Mouse (Mus musculus) left cerebral cortex, adult 2 months (tissue): ENCODE measurements around the gene Pde10a. TPM values are rescaled to one million over a fixed set of nuclear protein-coding genes. Genes with fewer than 3 reads are reported as not detected.

Source experiments
- DNase-seq, 2 experiments: peaks; one replicate each; pipeline ENCODE4 v3.0.0; 2021 to 2022; ENCODE audit warnings: low spot score in 2 of 2, mixed read lengths in 1 of 2; ENCODE audit errors: extremely low spot score in 1 of 2
- H3K27ac ChIP-seq: fragments of 200-600 bp; 2 replicates; pipeline ENCODE4 v1.8.1; 2022
- H3K4me3 ChIP-seq: fragments of 200-600 bp; 2 replicates; pipeline ENCODE4 v1.8.1; 2022
- CTCF ChIP-seq: fragments of 200-600 bp; IDR thresholded peaks from 2 replicates; pipeline ENCODE4 v1.8.1; 2022; ENCODE audit warnings: antibody characterized with exemption, mild to moderate bottlenecking, moderate library complexity
- intact Hi-C: fragments of 180-260 bp; cut with DNase I; formaldehyde crosslinking; loops from one replicate; pipeline ENCODE4 v1.15.1; 2025
- total RNA-seq, 2 experiments: library from RNA; stranded (reverse); gene quantifications; 2 replicates each; pipeline ENCODE4 v1.2.3; 2021

The Pde10a gene
- total RNA-seq, 2 experiments from 2014 or later, result 78.0 to 113 TPM

DNA sequence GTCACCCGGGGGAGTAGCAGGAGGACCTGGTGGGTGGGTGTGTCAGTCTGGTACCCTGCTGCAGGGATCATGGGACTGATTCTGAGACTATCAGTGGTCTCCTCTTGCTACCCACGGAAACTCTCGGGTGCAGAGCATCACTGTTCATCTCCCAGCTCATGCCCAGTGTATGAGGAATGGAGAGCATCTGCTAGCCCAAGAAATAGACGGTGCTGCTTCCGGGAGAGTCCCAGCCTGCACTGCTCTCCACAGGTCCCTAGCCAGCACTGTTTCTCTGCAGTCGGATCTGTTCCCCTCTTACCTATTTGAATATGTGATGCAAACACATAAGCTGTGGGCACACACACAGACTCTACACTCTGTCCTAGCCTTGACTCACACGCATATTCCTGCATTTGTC, 204.6 kb downstream of the Pde10a start:
- no peak for DNase-seq
- intact Hi-C loops, result loop anchor here (5.0 kb wide), 1 partner anchor 93 kb away; no protein-coding TSS in a partner anchor

DNA sequence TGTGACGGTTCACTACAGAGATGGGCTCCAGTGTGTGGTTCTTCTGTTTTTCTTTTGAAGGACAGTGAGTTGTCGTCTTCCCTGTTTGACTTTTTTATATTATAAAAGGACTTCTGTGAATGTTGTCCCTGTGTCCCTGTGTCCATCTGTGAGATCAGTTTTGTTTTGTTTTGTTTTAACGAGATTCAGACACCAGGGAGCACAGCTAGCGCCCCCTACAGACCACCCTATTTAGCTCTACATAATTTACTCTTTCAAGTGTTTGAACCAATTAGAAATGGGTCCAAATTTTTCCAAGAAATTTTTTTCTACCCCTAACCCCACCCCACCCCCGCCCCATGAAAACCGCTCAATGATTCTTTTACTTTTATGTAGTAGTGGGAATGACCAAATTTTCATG, 205.9 kb downstream of the Pde10a start:
- peak; percentile 47 for TF ChIP-seq CTCF
- DNase-seq, result no peak
- Histone ChIP-seq H3K4me3 (no peak overlapping the region), H3K27ac (no peak overlapping the region)
- intact Hi-C loops, result loop anchor here (5.0 kb wide), 1 partner anchor 94 kb away; no protein-coding TSS in a partner anchor

More for the DNA sequence above, 204.6 kb downstream of the Pde10a start:
- no peak for TF ChIP-seq CTCF
- no peak overlapping the region for H3K4me3 ChIP-seq
- H3K27ac ChIP-seq, result no peak overlapping the region

DNA sequence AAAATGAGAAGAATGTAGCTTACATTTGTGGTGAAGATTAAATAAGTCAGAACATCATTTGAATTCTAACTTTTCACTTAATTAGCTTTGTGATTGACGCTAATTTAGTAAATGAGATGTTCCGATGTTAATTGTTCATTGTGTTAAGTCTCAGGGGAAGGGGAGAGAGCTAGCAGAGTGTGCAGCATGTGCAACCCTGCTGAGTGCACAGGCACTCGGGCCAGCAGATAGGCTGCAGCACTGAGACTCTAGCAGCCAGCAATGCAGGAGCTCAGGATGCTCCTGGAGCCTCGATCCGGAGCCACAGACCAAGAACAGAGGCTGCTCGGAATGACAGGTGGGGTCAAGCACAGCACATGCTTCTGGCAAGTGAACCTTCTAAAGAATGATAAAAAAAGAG, 211.1 kb downstream of the Pde10a start:
- intact Hi-C loops, result no loop called here
- Histone ChIP-seq H3K4me3 (no peak overlapping the region), H3K27ac (no peak overlapping the region)
- peak in 1 of 2 experiments; percentile 10 for DNase-seq
- no peak for TF ChIP-seq CTCF

DNA sequence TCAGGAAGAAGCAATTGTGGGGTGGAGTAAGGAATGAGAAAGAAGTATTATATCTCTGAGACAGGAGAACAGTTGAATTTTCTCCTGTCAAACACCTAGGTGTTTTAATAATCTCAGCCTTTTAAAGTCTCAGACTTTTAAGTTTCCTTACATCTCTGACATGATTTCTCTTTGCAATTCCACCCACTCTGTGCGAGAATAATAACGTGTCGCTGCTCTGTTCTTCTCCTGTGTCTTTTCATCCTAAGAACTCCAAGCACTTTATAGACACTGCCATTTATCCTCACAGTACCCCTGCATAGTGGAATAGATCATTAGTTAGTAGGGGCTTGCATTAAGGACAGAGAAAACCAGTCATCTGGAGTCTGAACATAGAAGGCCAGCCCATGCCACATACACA, 217.6 kb downstream of the Pde10a start:
- Histone ChIP-seq H3K27ac (no peak overlapping the region), H3K4me3 (no peak overlapping the region)
- no peak for TF ChIP-seq CTCF
- DNase-seq, result no peak
- intact Hi-C loops, result no loop called here

DNA sequence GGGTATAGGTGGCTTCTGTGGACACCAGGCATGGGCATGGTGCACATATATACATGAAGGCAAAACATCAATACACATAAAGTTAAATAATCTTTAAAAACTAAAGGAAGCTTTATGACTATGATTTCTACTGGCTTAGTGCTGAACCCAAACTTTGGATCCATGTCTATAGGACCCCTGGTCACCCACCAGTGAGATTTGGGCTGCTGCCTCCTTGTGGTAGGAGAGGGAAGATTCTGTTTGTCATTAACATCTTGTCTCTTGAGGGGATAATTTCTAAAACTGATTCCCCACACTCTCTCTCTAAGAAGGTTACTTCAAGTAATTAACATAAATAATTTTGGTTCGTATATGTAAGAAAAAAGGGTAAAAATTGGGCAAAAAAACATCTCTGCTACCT, 220.2 kb downstream of the Pde10a start:
- Histone ChIP-seq H3K27ac (no peak overlapping the region), H3K4me3 (no peak overlapping the region)
- no peak for DNase-seq
- intact Hi-C loops, result no loop called here
- peak; percentile 43 for TF ChIP-seq CTCF

DNA sequence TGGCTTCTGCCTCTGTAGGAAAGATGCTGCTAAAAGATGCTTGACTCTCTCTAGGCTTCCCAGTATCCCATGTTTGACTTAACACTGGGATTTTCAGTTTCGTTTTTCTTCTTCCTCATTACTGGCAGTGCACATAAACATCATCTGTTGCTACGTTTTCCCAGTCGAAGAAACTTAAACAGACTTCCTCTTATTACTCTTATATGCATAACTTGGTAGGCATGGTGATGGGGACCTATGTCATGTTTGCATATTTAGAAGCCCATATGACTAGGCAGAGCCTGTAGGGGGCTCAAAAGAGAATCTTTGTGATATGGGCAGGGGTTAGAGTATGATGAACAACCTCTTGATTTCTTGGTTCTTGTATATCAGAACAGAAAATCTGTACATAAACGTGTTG, 224.3 kb downstream of the Pde10a start:
- Histone ChIP-seq H3K27ac (no peak overlapping the region), H3K4me3 (no peak overlapping the region)
- no peak for TF ChIP-seq CTCF
- intact Hi-C loops, result no loop called here
- no peak for DNase-seq

DNA sequence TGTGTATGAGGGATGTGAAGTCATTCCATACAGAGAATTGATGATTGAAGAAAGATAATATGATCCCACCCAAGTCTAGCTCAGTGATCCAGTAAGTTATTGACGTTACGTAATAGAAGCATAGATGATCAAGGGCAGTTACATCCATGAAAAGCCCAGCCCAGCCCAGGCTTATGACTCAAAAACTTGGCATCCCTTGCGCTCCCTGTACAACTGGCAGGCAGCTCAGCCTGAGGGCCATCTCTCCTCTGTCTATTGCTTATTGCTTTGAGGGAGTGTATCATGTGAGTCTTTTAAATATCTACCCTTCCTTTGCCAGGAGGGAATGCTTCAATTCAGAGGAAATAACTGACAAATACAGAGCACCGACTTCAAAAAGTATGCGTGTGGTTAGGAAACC, 232.4 kb downstream of the Pde10a start:
- intact Hi-C loops, result no loop called here
- no peak overlapping the region for H3K4me3 ChIP-seq
- DNase-seq, result no peak
- TF ChIP-seq CTCF, result no peak
- no peak overlapping the region for H3K27ac ChIP-seq

DNA sequence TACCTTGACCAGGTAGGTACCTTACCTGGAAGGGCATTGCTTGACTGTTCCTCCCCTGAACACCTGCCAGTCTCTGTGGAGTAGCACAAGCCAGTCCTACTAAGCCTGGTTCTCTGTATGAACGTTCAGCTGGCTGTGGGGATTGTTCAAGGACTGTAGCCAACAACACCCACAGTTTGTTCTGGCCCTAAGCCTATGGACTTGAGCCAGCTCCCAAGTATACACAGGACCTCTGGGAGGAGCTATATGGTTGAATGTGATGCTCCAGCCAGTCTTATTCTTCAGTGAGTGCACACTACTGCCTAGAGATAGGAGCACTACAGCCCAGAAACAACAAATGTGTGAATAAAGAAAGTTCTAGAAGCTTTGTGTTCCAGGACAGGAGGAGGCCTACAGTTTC, 238.1 kb downstream of the Pde10a start:
- intact Hi-C loops, result no loop called here
- DNase-seq, result peak in 1 of 2 experiments; percentile 27
- TF ChIP-seq CTCF, result no peak
- Histone ChIP-seq H3K27ac (no peak overlapping the region), H3K4me3 (no peak overlapping the region)

DNA sequence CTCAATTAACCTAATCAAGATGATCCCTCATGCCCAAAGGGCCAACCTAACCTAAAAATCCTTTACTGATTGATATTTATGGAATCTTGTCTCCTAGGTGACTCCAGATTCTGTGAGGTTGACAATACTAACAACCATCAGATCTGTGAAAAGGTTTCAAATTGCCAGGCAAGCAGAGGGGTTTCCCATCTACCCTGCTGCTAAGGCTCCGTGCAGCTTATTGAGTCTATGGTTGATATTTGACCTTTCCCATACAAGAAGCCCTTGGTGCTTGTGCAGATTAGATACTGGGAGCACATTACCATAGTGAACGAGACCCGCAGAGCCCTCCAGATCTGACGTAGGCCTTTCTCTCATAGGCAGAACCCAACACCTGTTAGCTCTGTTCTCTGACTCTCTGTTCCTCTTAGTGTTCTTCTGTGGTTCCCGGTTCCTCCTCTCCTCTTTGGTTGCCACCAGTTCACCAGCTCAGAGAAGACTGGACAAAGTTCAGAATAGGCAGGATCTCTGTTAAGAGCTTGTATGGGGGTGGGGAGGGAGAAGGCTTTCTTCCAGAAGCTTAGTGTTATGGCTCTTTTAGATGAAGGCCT, 240.9 kb downstream of the Pde10a start:
- intact Hi-C loops, result no loop called here
- DNase-seq, result no peak

DNA sequence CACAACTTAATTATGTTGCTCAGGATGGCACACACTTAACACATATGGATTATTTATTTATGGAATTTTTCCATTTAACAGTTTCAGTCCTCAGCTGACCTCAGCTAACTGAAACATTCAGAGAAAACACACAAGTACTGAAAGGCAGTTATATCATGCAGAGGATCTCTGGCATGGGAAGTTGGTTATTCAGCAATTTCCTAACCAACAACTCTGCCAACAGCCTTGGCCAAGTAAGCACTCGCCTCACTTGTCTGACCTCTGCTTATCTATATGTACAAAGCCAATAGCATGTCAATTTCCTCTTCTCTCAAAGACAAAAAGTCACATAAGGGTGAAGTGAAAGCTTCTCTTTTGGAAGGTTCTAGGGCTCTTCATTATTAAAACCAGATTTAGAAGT, 244.0 kb downstream of the Pde10a start:
- H3K4me3 ChIP-seq, result no peak overlapping the region

More for the DNA sequence above, 240.9 kb downstream of the Pde10a start:
- no peak overlapping the region for H3K27ac ChIP-seq
- TF ChIP-seq CTCF, result no peak
- no peak overlapping the region for H3K4me3 ChIP-seq

DNA sequence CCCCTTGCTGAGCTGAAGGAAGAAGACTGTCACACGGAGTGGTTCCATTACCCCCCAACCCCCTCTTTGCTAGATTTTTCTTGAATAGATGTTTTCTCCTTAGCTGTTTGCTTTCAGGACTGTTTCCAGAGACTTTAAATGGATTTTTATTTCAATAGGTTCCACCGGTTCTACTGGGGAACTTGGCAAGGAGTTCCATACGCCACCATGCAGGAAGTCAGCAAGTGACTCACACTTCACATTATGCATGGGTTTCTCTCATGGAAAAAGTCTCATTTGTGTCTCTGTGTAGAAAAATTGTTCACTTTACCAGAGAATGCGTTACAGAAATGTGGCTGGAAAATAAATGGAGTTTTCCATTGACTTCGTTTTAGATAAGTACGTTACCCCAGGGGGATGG, 248.2 kb downstream of the Pde10a start:
- peak in 1 of 2 experiments; percentile 27 for DNase-seq
- no peak overlapping the region for H3K4me3 ChIP-seq
- TF ChIP-seq CTCF, result no peak; the same call in 1 of the 2 replicates

More for the DNA sequence above, 244.0 kb downstream of the Pde10a start:
- DNase-seq, result no peak
- no peak overlapping the region for H3K27ac ChIP-seq
- TF ChIP-seq CTCF, result no peak
- intact Hi-C loops, result no loop called here

DNA sequence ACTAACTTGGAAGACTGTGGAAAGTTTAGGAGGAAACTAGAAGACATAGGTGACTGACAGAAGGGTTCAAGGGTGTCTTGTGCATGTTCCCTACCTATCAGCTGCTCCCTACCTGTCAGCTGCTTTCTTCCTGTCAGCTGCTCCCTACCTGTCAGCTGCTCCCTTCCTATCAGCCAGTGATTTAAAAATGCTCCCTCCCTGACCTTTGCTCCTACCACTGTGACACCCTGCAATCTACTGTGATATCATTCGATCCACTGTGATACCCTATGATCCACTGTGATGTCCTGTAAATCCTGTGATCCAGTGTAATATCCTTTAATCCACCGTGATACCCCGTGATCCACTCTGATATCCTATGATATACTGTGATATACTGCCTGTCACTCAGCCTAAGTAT, 249.1 kb downstream of the Pde10a start:
- H3K4me3 ChIP-seq, result no peak overlapping the region
- H3K27ac ChIP-seq, result no peak overlapping the region
- no peak for DNase-seq
- intact Hi-C loops, result no loop called here
- no peak for TF ChIP-seq CTCF

More for the DNA sequence above, 248.2 kb downstream of the Pde10a start:
- intact Hi-C loops, result no loop called here
- H3K27ac ChIP-seq, result no peak overlapping the region

DNA sequence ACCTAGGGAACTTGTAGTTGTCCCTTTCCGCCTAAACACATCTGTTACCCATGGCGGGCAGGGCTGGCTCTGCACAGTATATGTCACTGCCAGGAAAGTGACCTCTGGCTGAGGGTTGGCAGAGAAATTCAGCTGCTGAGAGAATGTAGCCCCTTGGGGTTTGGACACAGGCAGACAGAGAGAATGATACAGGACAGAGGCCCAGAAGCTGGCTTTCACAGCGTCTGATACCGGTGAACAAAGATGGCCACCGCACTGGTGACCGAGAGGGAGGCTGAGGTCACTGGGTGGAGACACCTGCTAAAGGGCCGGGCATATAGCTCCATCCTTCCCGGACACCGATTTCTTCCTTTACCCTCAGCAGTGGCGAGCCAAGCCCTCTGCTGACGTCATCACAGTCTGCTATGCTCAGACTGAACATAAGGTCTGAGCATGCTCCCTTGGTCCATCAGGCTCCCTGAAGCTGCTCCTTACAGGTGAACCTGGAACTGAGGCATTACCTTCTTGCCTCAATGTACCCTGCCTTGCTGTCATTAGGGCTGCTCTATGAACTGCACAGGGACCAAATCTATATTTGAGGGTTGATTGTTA, 250.5 kb downstream of the Pde10a start:
- TF ChIP-seq CTCF, result no peak
- intact Hi-C loops, result no loop called here

More for the DNA sequence above, 250.5 kb downstream of the Pde10a start:
- Histone ChIP-seq H3K4me3 (no peak overlapping the region), H3K27ac (no peak overlapping the region)
- DNase-seq, result no peak
